Mouse (Mus musculus) layer of hippocampus, adult 6 months (tissue): ENCODE measurements around the gene Zscan4b. TPM values are rescaled to one million over a fixed set of nuclear protein-coding genes. Genes with fewer than 3 reads are reported as not detected.

ENCODE experiments used
- long read RNA-seq, 2 experiments: library from polyadenylated mRNA; unstranded; transcript quantifications; one replicate each; pipeline ENCODE4 v2.0.0; 2019 to 2020
- polyA plus RNA-seq: library from polyadenylated mRNA; unstranded; fragments of <200 nt; fragmentation: Nextera tagmentation; gene quantifications from 2 replicates; pipeline ENCODE4 v1.2.3, GENCODE M21; 2021

Gene Zscan4b
- not detected in 2 replicates for polyA plus RNA-seq
- long read RNA-seq, experiment 1, result 0 reads
- long read RNA-seq, experiment 2, result 0 reads

GRCm38 (mm10) chr7:10904950-10905349, at the start of gene Zscan4b:
Gene Zscan4b, minus strand, starts transcription at chr7:10905050.

Other genes with a start within 250 kb of the Zscan4b start
- gene Nlrp4b, start 217.3 kb downstream of the Zscan4b start, polyA plus RNA-seq, result not detected in 2 replicates
- gene Vmn1r71, start 150.7 kb downstream of the Zscan4b start, polyA plus RNA-seq, result not detected in 2 replicates
- not detected in 2 replicates for gene Zscan4c, start 100.7 kb upstream of the Zscan4b start, polyA plus RNA-seq
- not detected in 2 replicates for gene Zscan4-ps1, start 164.6 kb upstream of the Zscan4b start, polyA plus RNA-seq